Comparison of ENCODE assay signal across 19 mouse cellular contexts in genomic region chr13:51882218-51882617, GRCm38 (mm10). TPM values are rescaled to one million over a fixed set of nuclear protein-coding genes. Genes with fewer than 3 reads are reported as not detected.
DNase-seq lines count a peak whose midpoint lies in the region; ATAC-seq lines count a peak whose summit lies in the region.
"Had no signal": no experiment of that assay in that cellular context is flagged by ENCODE, and none has a peak within 500 bp of the region (broad histone marks: within the 10 kb centered on the region; RNA-seq: fewer than 3 reads in every experiment).

No protein-coding gene starts in this region.

- no peak for DNase-seq in heart, postnatal 10 days
- no peak for DNase-seq in hindbrain, embryonic 10.5 days (ENCODE audit: low spot score)
- peak; percentile 72 for DNase-seq in midbrain, embryonic 11.5 days (ENCODE audit: low spot score, missing footprints)
- no peak for DNase-seq in midbrain, embryonic 10.5 days (ENCODE audit: low spot score)
- no peak for DNase-seq in ovary, adult 18-20 months (ENCODE audit: low spot score)
- DNase-seq: gastrocnemius, postnatal 14 days; kidney, adult 8-10 months; kidney, postnatal 25 days; left cerebral cortex, postnatal 4 days; retina, postnatal 1 day; thymus, adult 18-20 months had no signal

- H3K4me3 ChIP-seq in heart, embryonic 11.5 days (ENCODE audit: low read depth, low read length), result no peak overlapping the region
- H3K4me3 ChIP-seq in hindbrain, embryonic 10.5 days, result no peak overlapping the region
- H3K4me3 ChIP-seq in hindbrain, embryonic 16.5 days (ENCODE audit: low read length), result no peak overlapping the region
- no peak overlapping the region for H3K4me3 ChIP-seq in midbrain, embryonic 11.5 days (ENCODE audit: low read depth, low read length)
- no peak overlapping the region for H3K4me3 ChIP-seq in midbrain, embryonic 10.5 days
- H3K4me3 ChIP-seq: embryonic facial prominence, embryonic 13.5 days; forebrain, embryonic 15.5 days; hindbrain, embryonic 12.5 days; lung, embryonic 15.5 days; stomach, embryonic 15.5 days had no signal

- H3K4me2 ChIP-seq in heart, embryonic 11.5 days, result no peak overlapping the region
- H3K4me2 ChIP-seq in hindbrain, embryonic 16.5 days (ENCODE audit: low read length), result no peak overlapping the region
- no peak overlapping the region for H3K4me2 ChIP-seq in midbrain, embryonic 11.5 days
- H3K4me2 ChIP-seq: embryonic facial prominence, embryonic 13.5 days; forebrain, embryonic 15.5 days; hindbrain, embryonic 12.5 days; lung, embryonic 15.5 days; stomach, embryonic 15.5 days had no signal

- H3K27me3 ChIP-seq in heart, embryonic 11.5 days (ENCODE audit: control insufficient read depth, insufficient read depth, low read length), result no peaks in the 10 kb centered on the region
- peaks cover 6% of the 10 kb centered on the region; the same call in 1 of the 2 replicates for H3K27me3 ChIP-seq in hindbrain, embryonic 10.5 days (ENCODE audit: insufficient read depth, poor library complexity, severe bottlenecking)
- H3K27me3 ChIP-seq in hindbrain, embryonic 16.5 days (replicated peaks; ENCODE audit: control insufficient read depth, insufficient read depth, low read length), result no peaks in the 10 kb centered on the region
- H3K27me3 ChIP-seq in midbrain, embryonic 11.5 days (ENCODE audit: control insufficient read depth, insufficient read depth, low read length), result no peaks in the 10 kb centered on the region
- peaks cover 7% of the 10 kb centered on the region; the same call in 1 of the 2 replicates for H3K27me3 ChIP-seq in midbrain, embryonic 10.5 days (ENCODE audit: low read depth, poor library complexity, severe bottlenecking)
- H3K27me3 ChIP-seq: embryonic facial prominence, embryonic 13.5 days; forebrain, embryonic 15.5 days; hindbrain, embryonic 12.5 days; lung, embryonic 15.5 days; stomach, embryonic 15.5 days had no signal

- 75% methylated on average over 3 of the region's 3 CpGs for WGBS in heart, embryonic 11.5 days (ENCODE audit: insufficient replicate concordance)
- WGBS in hindbrain, embryonic 10.5 days, result 88% methylated on average over 3 of the region's 3 CpGs
- 87% methylated on average over 3 of the region's 3 CpGs for WGBS in hindbrain, embryonic 16.5 days
- WGBS in midbrain, embryonic 11.5 days, result 92% methylated on average over 3 of the region's 3 CpGs
- WGBS in midbrain, embryonic 10.5 days, result 94% methylated on average over 3 of the region's 3 CpGs

- H3K4me1 ChIP-seq in heart, embryonic 11.5 days (ENCODE audit: control insufficient read depth, insufficient read depth, low read length), result peaks cover 58% of the 10 kb centered on the region
- peaks cover 37% of the 10 kb centered on the region for H3K4me1 ChIP-seq in hindbrain, embryonic 10.5 days (replicated peaks)
- no peaks in the 10 kb centered on the region for H3K4me1 ChIP-seq in hindbrain, embryonic 16.5 days (ENCODE audit: control insufficient read depth, insufficient read depth, low read depth, low read length)
- H3K4me1 ChIP-seq in midbrain, embryonic 11.5 days (ENCODE audit: control insufficient read depth, insufficient read depth, low read length), result peaks cover 3% of the 10 kb centered on the region; the same call in 1 of the 2 replicates
- peaks cover 36% of the 10 kb centered on the region for H3K4me1 ChIP-seq in midbrain, embryonic 10.5 days
- H3K4me1 ChIP-seq: forebrain, embryonic 15.5 days; stomach, embryonic 15.5 days had no signal

- H3K9me3 ChIP-seq in heart, embryonic 11.5 days (replicated peaks; ENCODE audit: control insufficient read depth, low read length), result no peaks in the 10 kb centered on the region
- no peaks in the 10 kb centered on the region for H3K9me3 ChIP-seq in hindbrain, embryonic 10.5 days
- no peaks in the 10 kb centered on the region for H3K9me3 ChIP-seq in hindbrain, embryonic 16.5 days (ENCODE audit: control insufficient read depth, low read length)
- no peaks in the 10 kb centered on the region for H3K9me3 ChIP-seq in midbrain, embryonic 11.5 days (ENCODE audit: control insufficient read depth, low read length)
- no peaks in the 10 kb centered on the region for H3K9me3 ChIP-seq in midbrain, embryonic 10.5 days (replicated peaks)
- H3K9me3 ChIP-seq: embryonic facial prominence, embryonic 13.5 days; forebrain, embryonic 15.5 days; hindbrain, embryonic 12.5 days; lung, embryonic 15.5 days; stomach, embryonic 15.5 days had no signal

- H3K9ac ChIP-seq in heart, embryonic 11.5 days (ENCODE audit: low read depth, low read length), result 0 out of 2 replicates have a peak overlapping the region, but pooled peaks have one; percentile 36
- H3K9ac ChIP-seq in hindbrain, embryonic 16.5 days (ENCODE audit: low read depth, low read length), result no peak overlapping the region
- H3K9ac ChIP-seq in midbrain, embryonic 11.5 days (ENCODE audit: low read length), result no peak overlapping the region
- H3K9ac ChIP-seq: embryonic facial prominence, embryonic 13.5 days; forebrain, embryonic 15.5 days; hindbrain, embryonic 12.5 days; lung, embryonic 15.5 days; stomach, embryonic 15.5 days had no signal

- ATAC-seq in heart, embryonic 11.5 days (replicated peaks; ENCODE audit: insufficient number of reproducible peaks, low FRiP score, low TSS enrichment), result no peak
- no peak for ATAC-seq in hindbrain, embryonic 16.5 days
- ATAC-seq in midbrain, embryonic 11.5 days (ENCODE audit: low FRiP score), result no peak
- ATAC-seq: forebrain, embryonic 15.5 days; midbrain, embryonic 16.5 days had no signal

- intact Hi-C loops in heart, postnatal 10 days (cut with DNase I), result no loop called here

- peak overlapping the region; percentile 71 for H3K27ac ChIP-seq in heart, embryonic 11.5 days (ENCODE audit: low read depth, low read length)
- H3K27ac ChIP-seq in hindbrain, embryonic 10.5 days, result peak overlapping the region; percentile 59; the same call in 1 of the 2 replicates
- no peak overlapping the region for H3K27ac ChIP-seq in hindbrain, embryonic 16.5 days (ENCODE audit: low read depth, low read length)
- H3K27ac ChIP-seq in midbrain, embryonic 11.5 days (ENCODE audit: low read depth, low read length), result no peak overlapping the region
- H3K27ac ChIP-seq in midbrain, embryonic 10.5 days (replicated peaks), result no peak overlapping the region
- H3K27ac ChIP-seq: embryonic facial prominence, embryonic 13.5 days; forebrain, embryonic 15.5 days; hindbrain, embryonic 12.5 days; stomach, embryonic 15.5 days had no signal

- no peaks in the 10 kb centered on the region for H3K36me3 ChIP-seq in heart, embryonic 11.5 days (ENCODE audit: control insufficient read depth, insufficient read depth, low read length)
- H3K36me3 ChIP-seq in hindbrain, embryonic 10.5 days, result no peaks in the 10 kb centered on the region
- no peaks in the 10 kb centered on the region for H3K36me3 ChIP-seq in hindbrain, embryonic 16.5 days (ENCODE audit: control insufficient read depth, insufficient read depth, low read length)
- H3K36me3 ChIP-seq in midbrain, embryonic 11.5 days (ENCODE audit: control insufficient read depth, insufficient read depth, low read length), result no peaks in the 10 kb centered on the region
- H3K36me3 ChIP-seq in midbrain, embryonic 10.5 days, result no peaks in the 10 kb centered on the region
- H3K36me3 ChIP-seq: embryonic facial prominence, embryonic 13.5 days; forebrain, embryonic 15.5 days; hindbrain, embryonic 12.5 days; lung, embryonic 15.5 days; stomach, embryonic 15.5 days had no signal

RNA-seq across cellular contexts. Expression of gene Gadd45g, which starts 35.7 kb away (rescaled TPM):
- polyA plus RNA-seq in heart, embryonic 11.5 days (2014; fragmentation: Nextera tagmentation; extraction: Ambion mirVana), result 45.3 and 48.9 TPM in 2 replicates
- total RNA-seq in heart, postnatal 10 days (2021), result 10 to 100 TPM; 27.8 to 37.9 TPM
- 184 and 214 TPM in 2 replicates for polyA plus RNA-seq in hindbrain, embryonic 10.5 days (2016; fragmentation: Nextera tagmentation; extraction: Ambion mirVana)
- polyA plus RNA-seq in hindbrain, embryonic 16.5 days (2015; fragmentation: Nextera tagmentation; extraction: Ambion mirVana), result 46.4 and 52.2 TPM in 2 replicates
- 252 and 256 TPM in 2 replicates for polyA plus RNA-seq in midbrain, embryonic 11.5 days (2014; fragmentation: Nextera tagmentation; extraction: Ambion mirVana)
- 192 and 243 TPM in 2 replicates for polyA plus RNA-seq in midbrain, embryonic 10.5 days (2016; fragmentation: Nextera tagmentation; extraction: Ambion mirVana)

Comparison
In these comparisons a context has a peak if more than half of its experiments do, and no peak if none do; other contexts are left out.
1. H3K27ac ChIP-seq: peak in heart, embryonic 11.5 days (single experiment) and hindbrain, embryonic 10.5 days (single experiment); none in hindbrain, embryonic 16.5 days (single experiment), midbrain, embryonic 11.5 days (single experiment) and midbrain, embryonic 10.5 days (single experiment).